Mouse (Mus musculus): Measurements from ENCODE around the gene Arid1b.

DNA sequence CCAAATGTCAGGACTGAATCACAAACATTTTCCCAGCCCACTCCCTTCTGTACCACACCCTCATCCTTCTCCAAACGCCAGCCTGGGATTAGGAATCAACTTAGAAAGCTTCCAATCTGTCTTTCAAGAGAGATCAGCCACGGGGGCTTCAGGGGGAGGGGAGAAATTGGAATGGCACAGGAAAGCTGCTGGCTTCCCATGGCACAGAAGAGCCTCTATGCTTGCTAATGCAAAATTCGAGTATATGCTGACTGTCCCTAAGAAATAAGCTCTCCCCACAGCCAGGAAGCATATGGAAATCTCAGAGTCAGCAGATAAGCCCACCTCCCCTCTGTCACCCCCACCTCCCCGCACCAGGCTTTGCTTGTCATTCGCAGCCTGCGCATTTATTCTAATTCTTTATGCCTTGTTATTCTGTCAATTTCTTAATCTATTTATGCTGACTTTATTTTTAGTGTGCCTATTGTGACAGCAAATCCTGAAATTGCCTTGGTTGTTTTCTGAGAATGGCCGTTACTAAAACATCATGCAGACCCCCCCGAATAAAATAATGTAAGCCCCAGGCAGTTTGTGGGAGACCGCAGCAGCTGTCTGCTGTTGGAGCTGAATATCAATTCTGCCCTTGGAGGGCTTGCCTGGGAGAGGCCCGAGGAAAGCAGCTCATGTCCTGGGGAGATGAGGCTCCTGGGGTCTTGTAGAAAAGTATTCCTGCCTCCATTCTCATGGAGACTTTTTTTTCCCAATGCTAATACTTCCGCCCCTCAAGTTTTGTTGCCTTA is 383.2 kb downstream of the Arid1b start:
- TF ChIP-seq GATA1 (IDR thresholded peaks at IDR 0.05; ENCODE audit: low read length) (no peak), TAL1 (IDR thresholded peaks at IDR 0.05; ENCODE audit: low read length) (no peak)
